Mouse (Mus musculus): ENCODE results near the gene Ppif.

Ppif gene

DNA sequence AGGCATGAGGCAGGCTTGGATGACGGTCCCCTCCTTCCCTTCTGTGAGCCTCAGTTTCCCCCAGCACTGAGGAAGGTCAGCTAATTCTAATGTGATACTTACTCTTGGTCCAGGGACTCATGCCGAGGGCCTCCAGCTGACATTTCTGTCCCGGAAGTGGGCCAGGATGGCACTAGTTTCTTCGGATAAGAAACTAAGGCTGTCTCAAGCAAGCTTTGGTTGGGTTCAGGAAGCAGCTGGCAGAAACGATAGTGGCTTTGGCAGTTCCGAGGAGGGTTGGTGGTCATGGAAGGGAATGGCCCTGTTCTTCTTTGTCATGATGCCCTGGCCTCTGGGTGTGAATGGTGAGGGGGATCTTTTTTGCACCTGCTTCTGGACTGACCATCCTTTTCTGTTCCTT is 1.1 kb downstream of the Ppif start:
- DNase-seq (ENCODE audit: low spot score) = no peak

GRCm38 (mm10) chr14:25696356-25696755 is 2.4 kb downstream of the Ppif start:
- DNase-seq (ENCODE audit: low spot score) = no peak

GRCm38 (mm10) chr14:25701986-25702385 is 8.0 kb downstream of the Ppif start:
- DNase-seq (ENCODE audit: low spot score) = peak; percentile 80

DNA sequence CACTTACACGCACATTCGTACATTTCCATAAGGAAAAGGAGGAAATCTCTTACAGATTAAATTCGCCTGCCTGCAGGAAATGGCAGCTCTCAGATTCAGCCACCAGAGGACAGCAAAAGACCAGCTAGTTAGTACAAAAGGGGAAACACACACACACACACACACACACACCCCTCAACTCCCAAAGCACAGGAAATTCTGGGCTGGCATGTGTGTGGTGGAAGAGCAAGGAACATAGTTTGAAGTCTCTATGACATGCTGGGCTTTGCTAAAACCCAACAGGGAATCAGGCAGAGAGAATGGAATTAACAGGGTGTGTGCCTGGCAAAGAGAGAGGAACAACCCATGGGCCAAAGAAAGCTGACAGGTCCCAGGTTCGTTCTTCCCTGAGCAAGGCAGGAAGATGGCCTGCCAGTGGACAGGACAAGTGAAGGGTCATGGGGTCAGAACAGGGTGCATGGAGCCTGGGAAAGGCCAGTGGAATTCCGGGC is 13.8 kb downstream of the Ppif start:
- peak; percentile 68 for DNase-seq (ENCODE audit: low spot score)

- no peak for DNase-seq (ENCODE audit: low spot score)
These were observed 14.5 kb downstream of the Ppif start for GRCm38 (mm10) chr14:25708451-25708850.

- DNase-seq (ENCODE audit: low spot score) = no peak
These were observed 15.0 kb downstream of the Ppif start for GRCm38 (mm10) chr14:25708917-25709316.

GRCm38 (mm10) chr14:25710073-25710472 is 16.1 kb downstream of the Ppif start:
- DNase-seq (ENCODE audit: low spot score) = no peak

DNA sequence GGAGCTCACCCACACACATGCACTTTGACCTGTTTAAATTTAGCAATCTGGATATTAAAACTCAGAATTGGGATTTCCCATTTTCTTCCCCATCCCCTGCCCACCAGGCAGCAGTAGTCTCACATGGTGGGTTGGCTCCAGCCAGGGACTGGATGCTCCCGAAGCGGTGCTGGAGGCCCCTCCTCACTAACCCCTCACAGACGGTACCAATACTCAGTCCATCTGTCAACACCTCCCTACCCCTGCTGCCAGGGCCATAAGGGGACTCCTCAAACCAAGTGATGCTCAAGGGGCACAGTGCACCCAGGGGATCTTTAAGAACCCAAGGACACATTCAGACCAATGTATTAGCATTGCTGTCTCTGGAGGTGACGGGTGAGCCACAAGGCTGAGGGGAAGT is 16.7 kb downstream of the Ppif start:
- DNase-seq (ENCODE audit: low spot score) = peak; percentile 26

DNA sequence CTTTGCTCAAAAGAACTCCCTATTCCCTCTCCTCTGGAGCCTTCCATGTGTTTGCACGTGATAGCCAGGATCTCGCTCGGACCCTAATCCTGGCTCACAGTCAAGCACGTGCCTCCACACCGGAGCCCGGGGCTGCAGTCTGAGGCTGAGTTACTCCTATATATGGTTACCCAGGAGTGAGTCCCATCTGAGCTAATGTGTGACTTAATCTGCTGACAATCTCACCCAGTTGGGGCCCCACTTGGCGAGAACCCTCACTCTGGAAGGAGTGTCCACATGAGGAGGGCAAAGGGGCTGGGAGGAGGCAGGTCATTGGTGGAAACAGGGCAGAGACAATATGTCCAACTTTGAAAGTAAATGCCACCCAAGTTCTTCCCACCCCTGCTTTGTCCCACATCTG is 17.2 kb downstream of the Ppif start:
- no peak for DNase-seq (ENCODE audit: low spot score)

DNA sequence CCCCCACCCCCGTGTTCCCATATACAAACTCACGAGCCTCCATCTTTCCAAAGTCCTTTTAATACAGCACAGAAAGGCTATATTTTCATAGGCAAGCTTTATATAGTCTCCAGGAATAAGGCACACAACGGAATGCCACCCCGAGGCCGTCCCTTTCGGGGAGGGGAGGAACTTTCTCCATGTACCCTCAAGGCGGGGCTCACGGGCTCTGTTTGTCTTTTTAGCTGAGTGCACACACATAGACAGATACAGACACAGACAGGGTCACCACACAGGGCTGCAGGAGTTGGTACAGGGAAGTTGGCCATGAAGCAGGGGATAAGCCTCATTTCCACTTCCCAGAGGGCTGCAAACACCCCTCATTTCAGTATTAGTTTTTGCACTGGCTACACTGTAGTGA is 17.6 kb downstream of the Ppif start:
- peak; percentile 59 for DNase-seq (ENCODE audit: low spot score)

DNA sequence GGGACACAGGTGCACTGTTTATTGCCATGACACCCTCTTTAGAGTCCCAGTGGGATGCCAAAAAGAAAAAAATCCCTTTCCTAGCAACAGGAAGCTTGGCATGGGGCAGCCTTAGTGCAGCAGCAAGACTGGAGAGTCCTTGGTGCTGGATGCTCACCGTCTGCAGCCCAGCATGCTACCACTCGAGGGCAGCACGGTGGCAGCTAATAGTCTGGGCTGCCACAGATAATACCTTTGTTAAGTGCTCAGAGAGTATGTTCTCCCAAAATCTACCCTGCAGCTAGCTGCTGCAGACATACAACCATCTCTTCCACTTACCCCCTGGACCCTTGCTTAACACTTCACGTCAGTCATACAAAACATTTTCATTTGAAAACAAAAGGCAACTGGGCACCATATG is 19.5 kb downstream of the Ppif start:
- peak; percentile 58 for DNase-seq (ENCODE audit: low spot score)

DNA sequence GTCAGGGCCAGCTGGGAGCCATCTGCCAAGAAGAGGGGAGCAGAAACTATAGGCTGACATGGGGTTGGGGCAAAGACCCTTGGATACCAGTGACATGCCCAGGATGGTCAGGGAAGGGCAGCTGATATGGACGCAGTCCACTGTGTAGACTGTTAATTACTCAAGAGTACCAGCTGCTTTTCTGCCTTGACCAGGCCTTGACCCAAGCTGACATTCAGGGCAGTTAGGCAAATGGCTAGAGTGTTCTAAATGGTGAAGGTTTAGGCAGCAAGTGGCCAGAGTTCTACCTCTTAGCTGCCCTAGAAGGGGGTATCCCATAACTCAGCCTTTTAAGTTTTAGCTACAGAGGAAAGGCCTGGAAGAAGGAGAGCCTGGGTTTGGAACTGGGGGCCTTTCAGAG is 22.6 kb downstream of the Ppif start:
- no peak for DNase-seq (ENCODE audit: low spot score)

GRCm38 (mm10) chr14:25717718-25718117 is 23.8 kb downstream of the Ppif start:
- no peak for DNase-seq (ENCODE audit: low spot score)

DNA sequence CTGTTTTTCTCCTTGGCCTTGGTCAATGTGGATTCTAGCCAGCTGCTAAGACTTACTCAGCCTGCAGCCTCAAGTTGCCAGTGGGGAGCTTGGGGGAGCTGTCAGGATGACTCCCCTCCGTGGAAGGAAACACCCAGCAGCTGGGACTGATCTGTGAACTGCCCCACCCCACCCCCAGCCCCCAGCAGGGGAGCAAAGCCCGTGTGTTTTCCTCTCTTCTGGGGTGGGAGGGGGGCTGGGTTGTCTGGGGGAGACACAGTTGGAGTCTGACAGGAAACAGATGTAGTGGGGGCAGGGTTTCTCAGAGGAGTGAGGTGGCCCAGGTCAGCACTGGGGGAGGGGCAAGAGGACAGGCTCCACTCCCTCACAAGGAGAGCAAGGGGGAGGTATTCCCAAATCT is 24.5 kb downstream of the Ppif start:
- DNase-seq (ENCODE audit: low spot score) = no peak

- no peak for DNase-seq (ENCODE audit: low spot score)
These were observed 25.4 kb downstream of the Ppif start for GRCm38 (mm10) chr14:25719371-25719770.

GRCm38 (mm10) chr14:25720962-25721707 is 27.2 kb downstream of the Ppif start:
- DNase-seq (ENCODE audit: low spot score) = no peak

DNA sequence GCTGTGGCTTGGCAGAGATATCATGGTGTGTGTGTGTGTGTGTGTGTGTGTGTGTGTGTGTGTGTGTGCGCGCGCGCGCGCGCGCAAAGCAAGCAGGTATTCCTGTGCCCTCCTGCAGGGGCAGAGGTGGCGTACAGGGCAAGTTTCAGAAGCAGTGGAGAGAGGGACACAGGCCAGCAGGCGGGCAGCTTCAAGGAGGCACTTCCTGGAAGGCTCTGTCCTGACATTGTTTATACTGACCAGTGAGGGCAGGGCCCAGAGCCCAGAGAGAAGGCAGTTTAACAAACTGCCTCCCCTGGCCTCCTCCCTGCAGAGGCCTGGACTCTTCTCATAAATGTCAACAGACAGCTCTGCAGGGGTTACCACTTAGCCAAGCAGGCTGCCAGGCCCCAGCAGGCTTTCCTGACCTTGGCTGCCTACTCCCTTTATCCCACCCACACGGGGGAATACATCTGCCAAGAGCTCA is 31.1 kb downstream of the Ppif start:
- peak; percentile 42 for DNase-seq (ENCODE audit: low spot score)

- no peak for DNase-seq (ENCODE audit: low spot score)
These were observed 31.7 kb downstream of the Ppif start for GRCm38 (mm10) chr14:25725690-25726089.

- peak; percentile 82 for DNase-seq (ENCODE audit: low spot score)
These were observed 32.5 kb downstream of the Ppif start for GRCm38 (mm10) chr14:25726226-25727148.

GRCm38 (mm10) chr14:25727149-25727510 is 33.2 kb downstream of the Ppif start:
- DNase-seq (ENCODE audit: low spot score) = no peak

DNA sequence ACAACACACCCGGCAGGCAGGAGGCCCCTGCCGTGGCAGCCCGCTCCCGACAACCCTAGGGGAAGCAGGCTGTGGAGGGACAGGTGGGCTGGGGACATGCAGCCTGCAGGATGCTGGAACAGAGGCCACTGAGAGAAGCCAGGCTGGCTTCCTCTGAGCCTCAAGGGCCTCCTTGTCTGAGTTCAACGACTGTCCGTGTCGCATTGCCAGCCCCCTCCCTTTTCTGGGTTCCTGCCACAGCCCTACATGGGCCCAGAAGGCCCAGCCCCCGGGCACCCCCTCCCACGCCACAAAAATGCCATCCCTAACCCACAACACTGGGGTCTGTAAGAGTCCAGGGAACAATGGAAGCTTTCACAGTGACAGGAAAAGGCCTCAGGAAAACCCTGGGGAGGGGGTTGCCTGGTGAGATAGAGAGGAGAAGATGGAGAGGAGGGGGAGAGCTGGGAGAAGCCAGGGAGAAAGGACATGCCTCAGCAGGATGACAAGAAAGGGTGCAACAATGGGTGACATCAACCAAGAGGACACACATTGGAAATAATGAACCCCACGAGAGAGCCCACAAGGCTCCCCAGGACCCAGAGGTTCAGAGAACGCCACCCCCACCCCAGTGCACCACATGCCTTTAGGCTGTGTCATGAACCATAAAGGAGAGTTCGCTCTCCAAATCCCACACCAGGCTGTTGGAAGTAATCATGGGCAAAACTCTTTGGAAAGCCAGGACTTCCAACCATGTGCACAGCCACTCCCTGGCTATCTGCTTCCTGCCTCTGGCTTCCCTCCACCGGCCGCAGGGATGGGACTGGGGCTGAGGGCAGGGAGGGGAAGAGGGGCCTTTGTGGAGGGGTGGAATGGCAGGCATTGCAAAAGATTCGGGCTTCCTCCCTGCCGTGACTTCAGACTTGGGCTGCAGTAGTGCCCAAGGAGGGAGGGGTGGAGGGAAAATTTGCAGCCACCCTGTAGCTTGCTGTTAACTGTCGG is 41.1 kb downstream of the Ppif start:
- DNase-seq (ENCODE audit: low spot score) = peak; percentile 32

GRCm38 (mm10) chr14:25736140-25736539 is 42.2 kb downstream of the Ppif start:
- DNase-seq (ENCODE audit: low spot score) = no peak
